Mouse (Mus musculus): ENCODE measurements around the gene Cadm4. TPM values are rescaled to one million over a fixed set of nuclear protein-coding genes. Genes with fewer than 3 reads are reported as not detected.
A peak's percentile ranks its signal among the peaks of the same experiment; 100 is the strongest.

The Cadm4 gene
- 10 to 100 TPM; 14.7 to 17.4 TPM for total RNA-seq (2021)
- long read RNA-seq, experiment 1, partial matches to known transcripts = 0 of 3 reads
- long read RNA-seq, experiment 1, other reads (novel, unspliced or antisense) = 0 of 3 reads
- long read RNA-seq, experiment 2, partial matches to known transcripts = 0 of 3 reads
- long read RNA-seq, experiment 2, other reads (novel, unspliced or antisense) = 1 of 3 reads

DNA sequence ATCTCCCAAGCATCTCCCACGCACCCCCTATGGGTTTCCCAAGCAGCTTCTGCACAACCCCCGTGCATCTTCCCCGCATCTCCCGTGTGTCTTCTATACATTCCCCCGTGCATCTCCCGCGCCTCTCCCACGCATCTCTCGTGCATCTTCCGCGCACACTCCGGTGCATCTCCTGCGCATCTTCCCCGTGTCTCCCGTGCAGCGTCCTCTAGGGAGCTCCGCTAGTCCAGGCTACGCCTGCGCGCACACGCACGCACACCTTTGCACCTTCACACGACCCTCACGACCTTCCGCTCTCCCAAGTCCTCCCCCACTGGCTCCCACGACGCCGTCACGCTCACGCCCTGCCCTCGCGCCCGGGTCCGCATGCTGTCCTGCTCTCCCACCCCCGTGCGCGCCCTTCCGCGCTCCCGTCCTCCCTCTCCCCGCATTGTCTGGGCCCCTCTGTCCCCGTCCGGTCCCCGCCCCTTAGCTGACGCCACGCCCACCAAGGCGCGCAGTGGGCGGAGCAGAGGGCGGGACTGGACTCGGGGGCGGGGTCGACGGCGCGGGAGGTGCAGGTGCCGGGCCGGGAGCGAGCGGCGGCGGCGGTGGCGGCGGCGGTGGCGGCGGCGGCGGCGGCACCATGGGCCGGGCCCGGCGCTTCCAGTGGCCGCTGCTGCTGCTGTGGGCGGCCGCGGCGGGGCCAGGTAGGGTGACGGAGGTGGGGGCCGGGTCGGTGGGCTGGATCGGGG is at the start of gene Cadm4:
Cadm4 (plus strand) TSS at position 550 of the 734 bp plus-strand sequence.
- peak; percentile 83 for DNase-seq

DNA sequence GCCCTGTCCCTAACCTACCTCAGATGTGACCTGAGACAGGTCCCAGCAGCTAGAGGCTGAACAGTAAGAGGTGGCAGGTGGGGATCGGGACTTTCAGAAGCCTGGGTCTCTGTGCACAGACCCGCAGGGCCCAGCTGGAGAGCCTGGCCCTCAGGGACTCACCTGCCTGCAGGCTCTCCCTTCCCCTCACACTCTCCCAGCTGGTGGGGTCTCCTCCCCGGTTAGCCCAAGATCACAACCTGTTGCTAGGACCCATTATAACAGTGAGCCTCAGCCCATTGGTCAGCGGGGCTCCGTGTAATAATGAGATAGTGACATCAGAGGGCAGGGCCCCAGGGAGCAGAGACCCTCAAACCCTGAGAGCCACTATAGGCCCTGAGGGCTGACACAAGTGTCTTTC is 46.5 kb upstream of the Cadm4 start:
- DNase-seq = no peak

DNA sequence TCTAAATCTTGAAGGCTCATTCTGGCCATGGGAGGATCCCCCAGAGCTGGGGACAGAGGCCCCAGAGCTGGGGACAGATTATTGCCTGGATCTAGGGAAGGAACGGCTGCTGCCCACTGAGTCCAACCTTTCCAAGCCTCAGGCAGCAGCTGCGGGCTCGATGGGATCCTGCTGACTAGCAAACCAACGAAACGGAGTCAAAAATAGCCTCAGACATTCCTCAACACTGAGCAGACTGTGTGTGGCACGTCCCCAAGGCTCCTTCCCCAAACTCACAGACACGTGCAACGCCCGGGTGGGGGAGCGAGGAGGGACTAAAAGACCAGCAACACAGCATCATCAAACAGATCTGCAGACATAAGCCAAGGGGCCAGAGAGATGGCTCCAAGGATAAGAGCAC is 43.8 kb upstream of the Cadm4 start:
- peak; percentile 59 for DNase-seq

DNA sequence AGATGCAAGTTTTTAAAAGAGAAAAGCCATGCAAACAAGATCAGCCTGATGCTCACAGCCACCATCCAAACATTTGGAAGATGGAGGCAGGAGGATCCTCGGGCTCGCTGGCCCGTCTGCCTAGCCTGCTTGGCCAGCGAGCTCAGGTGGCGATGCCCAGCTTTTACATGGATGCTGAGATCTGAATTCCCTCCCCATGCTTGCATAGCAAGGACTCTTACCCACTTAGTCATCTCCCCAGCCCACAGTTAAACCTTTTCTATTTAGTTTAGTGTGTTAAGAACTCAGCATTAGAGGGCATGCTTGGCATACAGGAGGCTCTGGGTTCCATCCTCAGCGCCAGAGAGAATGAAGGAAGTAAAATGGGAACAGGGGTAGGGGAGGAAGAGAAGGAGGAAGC is 42.6 kb upstream of the Cadm4 start:
- no peak for DNase-seq

DNA sequence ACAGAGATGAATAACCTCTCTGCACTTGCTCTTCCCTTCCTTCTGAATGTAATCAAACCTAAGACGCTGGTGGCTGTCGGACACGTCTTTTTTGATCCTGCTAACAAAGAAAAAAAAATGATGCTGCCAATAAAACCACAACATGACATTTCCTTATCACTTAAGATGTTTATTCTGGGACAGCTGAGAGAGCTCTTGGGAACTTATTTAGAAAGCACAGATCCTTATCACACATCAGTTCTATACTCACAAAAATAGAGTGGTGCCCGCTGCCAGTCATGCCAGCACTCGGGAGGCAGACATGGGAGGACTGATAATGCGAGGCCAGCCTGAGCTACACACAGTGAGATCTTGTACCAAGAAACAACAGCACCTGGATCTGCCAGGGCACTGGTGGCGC is 41.9 kb upstream of the Cadm4 start:
- DNase-seq = no peak

DNA sequence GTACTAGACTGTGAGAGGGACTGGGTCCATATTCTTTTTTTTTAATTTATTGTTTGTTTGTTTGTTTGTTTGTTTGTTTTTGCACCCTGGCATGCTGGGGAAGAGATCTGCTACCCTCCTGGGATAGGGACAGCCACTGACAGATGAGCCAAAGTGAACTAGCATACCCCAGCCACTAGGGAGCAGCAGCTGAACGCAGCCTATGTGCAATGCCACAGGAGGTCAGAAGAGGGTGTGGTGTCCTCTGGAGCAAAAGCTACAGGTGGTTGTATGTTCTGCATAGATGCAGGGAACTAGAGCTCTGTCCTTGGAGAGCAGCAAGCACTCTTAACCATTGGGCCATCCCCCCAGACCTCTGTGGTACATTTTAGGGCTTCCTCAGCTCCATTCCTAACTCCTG is 40.0 kb upstream of the Cadm4 start:
- peak; percentile 61 for DNase-seq

DNA sequence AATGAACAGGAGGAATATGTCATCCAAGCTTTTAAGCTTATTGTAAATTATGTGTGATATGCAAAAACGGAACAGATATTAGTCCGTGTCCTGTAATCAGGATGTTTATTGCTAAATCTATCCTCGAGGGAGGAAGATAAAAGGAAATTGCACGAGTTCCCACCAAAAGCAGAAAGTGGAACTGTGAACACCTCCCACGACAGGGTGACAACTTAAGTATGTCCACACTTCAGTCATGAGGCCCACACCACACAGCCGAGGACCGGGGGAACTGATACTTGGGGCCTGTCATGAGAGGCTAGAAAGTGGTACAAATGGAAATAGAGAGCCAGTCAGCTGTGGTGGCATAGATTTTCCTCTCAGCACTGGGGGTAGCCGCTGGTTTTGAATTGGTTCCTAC is 39.5 kb upstream of the Cadm4 start:
- no peak for DNase-seq

DNA sequence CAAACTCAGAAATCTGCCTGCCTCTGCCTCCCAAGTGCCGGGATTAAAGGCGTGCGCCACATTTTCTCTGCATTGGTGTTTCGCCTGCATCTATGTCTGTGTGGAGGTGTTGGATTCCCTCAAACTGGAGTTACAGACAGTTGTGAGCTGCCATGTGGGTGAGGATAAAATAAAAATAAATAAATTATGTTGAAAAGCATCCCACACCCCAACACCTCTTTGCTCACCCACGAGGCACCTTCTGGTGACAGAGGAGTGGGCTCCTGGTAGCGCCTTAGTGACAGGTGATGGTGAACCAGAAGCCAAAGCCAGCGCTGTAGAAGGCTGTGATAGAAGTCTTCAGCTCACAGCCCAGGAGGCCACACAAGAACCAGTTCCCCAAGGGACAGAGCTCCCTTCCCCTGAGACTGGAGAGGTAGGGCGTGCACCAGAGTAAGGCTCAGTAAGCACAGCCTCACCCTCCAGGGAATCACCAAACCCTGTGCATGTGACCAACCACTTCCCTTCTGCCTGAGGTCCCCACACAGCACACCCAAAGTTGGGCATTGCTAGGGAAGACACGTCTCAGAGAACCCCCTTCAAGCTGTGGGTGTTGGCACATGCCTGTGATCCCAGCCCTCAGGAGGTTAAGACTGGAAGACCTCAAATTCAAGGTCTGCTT is 36.4 kb upstream of the Cadm4 start:
- DNase-seq = no peak

DNA sequence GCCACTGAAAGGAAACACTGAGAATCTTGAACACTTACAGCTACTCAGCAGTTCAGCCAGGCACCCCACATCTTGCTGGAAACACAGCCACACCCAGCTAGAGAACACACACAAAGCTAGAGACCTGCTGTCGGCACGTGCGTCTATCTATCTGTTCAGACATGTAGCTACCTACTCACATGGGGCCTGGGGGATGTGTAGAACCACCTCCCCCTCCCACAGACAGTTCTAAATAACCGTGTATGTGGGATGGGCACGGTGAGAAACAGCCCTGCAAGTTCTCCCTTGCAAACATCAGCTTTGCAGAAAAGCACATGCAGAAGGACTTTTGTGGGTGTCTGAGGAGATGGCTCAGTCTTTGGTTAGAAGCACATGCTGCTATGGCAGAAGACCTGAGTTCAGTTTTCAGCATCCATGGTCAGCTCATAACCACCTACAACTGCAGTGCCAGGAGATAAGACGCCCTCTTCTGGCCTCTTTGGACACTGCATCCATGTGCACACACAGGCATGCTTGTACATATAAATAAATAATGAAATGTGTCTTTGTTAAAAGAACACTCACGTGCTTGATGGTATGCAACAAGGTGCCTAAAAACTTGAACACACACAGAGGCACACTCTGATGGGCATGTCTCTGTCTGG is 35.0 kb upstream of the Cadm4 start:
- no peak for DNase-seq

DNA sequence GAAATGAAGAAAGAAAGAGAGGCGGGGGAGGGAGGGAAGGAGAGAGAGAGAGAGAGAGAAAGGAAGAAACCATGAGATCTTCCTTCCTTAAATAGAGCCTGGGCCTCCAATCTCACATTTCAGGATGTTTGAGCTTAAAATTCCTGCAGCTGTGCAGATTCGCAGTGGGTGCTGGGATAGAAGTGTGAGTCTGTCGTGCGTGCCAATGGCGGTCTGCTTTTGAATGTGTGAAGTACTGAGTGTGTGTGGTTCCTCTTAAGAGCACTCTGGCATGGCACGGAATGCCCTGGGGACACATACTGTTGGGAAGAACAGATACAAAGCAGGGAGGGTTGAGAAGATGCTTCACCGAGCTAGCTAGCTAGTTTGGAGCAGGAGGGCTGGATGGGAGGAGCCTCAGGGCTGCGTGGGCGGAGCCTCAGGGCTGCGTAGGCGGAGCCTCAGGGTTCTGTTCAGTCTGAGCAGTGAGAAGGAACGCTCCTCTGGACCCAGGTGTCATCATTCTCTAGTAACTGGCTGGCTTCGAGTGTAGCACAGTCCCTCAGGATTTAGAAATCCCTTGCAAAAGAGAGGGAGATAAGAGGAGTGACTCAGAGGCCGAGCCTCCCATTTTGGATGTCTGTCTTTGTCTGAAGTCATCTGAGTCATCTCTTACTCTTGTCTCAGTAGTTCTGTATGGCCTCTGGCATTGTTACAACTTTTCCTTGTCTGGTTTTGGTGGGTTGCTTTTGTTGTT is 32.9 kb upstream of the Cadm4 start:
- no peak for DNase-seq

DNA sequence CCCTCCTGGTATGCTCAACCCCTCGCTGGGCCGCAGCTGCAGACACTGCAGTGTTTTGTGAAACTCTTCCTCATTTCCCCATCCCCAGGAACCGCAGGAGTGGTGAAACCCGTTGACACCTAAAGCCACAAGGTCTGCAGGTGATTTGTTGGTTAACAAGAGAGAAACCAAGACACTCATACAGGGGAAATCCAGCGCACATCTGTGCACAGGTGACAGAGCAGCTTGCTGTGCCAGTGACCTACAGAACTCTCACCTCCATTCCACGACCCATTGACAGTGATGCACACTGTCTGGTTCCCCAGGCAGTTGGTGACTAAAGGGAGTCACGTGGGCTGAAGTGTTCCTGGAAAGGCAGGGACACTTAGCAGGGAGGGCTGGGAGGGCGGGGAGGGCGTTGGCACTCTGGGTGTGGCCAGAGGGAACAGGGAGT is 31.2 kb upstream of the Cadm4 start:
- DNase-seq = no peak

DNA sequence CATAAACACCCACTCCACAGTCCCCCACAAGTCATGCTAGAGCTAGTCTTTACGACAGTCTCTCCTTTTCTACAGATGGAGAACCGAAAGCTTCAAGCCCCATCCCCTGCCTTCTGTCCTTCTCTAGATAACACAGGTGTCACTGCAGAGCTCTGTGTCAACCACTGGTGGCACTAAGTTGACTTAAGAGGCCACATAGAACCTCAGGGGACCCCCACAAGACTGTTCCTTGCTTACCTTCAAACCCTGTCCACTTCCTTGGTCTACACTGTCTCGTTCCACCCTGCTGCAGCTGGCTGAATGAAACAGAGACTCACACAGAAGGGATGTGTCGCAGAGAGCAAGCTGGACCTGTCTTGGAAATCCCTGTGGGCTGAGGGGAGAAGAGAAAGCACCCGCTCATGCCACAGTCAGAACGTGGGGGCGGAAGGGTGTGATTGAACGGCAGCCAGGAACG is 29.9 kb upstream of the Cadm4 start, which contains the start of gene Irgc1:
Irgc1 (minus strand) TSS at position 443 of the 457 bp plus-strand sequence.
- DNase-seq = no peak

DNA sequence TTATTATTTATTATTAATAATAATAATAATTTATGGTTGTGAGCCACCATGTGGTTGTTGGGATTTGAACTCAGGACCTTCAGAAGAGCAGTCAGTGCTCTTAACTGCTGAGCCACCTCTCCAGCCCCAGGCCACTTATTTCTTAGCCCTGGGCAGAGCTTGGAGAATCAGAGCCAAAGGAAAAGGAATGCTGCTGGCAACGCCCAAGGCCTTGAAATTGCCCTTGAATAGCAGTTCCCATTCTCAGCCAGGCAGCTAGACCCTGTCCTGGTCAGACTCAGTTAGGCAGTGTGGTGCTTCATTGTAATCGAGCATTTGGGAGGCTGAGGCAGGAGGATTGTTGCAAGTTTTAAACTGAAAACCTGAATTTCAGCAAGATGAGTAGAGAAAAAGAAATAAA is 27.6 kb upstream of the Cadm4 start:
- DNase-seq = no peak

DNA sequence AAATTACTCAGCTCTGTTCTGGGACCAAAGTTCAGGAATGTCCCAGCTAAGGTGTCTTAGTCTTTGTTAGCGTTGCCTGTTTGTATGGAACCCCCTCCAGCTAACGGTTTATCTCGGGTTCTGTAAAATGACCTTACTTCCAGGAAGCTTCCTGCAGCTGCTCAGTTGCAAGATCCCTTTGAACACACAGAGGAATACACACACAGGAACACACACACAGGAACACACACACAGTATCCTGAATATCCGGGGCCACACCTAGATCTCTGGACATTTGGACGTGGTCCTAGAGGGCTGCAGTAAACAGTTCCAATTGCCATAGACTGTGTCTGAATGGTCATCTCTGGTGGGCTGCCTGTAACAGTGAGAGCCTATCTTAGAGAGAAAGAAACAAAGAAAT is 26.1 kb upstream of the Cadm4 start:
- DNase-seq = no peak

DNA sequence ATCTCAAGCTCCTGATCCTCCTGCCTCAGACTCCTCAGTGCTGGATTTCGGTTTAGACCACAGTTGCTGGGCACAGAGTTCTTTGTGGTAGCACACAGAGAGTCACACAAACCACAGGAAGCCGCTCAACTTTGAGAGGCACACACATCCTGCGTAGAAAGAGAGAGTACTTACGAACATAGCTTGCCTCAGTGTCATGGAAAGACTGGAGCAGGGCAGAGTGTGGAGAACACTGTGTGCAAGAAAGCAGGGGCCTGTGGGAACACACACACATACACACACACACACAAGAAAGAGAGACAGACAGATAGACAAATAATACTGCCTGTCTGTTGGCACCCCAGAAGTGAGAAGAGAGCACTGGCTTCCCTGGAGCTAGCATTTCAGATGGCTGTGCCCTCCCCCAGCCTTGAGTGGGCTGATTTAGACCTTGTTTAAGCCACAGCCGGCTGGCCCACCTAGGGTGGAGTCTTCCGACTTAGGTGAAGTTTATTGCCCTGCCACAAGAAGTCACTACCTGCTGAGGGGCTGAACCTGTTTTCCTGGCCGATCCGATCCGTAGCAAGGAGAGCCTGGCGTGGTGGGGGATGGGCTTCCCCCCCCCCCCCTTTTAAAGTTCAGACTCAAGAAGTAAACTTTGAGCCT is 24.0 kb upstream of the Cadm4 start:
- no peak for DNase-seq

DNA sequence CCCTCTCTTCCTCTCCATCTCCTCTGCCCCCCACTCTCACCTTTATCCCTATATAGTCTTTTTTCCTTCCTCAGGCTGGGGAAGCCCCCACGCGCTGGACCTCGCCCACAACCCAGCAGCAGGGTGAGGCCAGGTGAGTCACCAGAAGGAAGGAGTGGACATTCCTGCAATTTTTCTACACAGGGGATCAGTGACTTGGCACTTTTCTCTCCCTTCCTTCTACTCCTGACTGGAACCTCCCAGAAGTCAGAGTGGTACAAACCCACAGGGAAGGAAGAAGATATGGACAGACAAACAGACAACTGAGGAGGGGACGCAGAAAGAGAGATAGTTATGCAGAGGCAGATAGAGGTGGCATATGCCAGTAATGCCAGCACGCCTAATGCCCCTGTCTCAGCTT is 22.4 kb upstream of the Cadm4 start:
- no peak for DNase-seq

DNA sequence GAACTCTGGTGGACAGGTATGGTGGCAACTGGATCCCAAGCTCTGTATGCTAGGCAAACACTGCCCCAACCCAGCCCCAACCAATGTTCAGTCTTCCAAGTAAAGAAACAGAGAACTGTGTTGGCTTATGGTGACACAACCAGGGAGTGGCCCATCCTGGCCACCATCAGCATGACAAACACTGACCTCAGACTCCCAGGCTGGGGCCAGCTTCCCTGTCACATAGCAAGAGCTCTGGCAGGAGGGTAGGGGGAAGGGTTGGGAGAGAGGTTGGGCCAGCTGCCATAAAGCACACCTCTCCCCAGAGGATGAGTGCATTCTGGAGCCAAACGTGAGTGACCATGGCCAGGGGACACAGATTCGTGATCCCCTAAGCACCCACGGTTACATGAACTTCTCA is 22.0 kb upstream of the Cadm4 start:
- DNase-seq = peak; percentile 21

DNA sequence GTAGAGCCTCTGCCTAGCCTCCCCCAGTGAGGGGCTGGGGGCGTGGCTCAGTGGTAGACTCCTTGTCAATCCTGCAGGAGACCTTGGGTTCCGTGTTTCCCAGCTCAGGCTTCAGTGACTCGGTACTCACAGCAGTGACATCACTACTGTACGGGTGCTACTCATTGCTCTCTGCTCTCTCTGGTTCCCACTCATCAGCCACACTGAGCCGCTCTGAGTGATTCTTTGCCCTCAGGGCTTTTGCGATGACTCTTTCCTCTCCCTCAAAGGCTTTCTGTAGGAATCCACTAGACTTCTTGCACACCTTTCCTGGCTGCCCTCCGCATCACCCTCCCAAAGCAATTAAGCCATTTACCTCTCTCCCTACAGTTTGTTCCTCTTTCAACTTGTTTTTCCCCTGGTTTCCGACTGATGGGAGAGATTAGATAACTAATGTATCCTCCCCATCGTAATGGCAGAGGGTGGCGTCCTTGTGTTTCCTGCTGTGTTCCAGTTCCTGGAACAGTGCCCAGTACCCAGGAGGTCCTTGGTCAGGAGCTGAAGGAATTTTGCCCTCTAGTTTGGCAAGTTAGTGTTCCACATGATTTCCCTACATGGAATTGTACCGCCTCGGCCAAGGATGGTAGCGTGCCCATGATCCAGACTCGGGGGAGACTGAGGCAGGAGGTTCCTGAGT is 20.3 kb upstream of the Cadm4 start:
- no peak for DNase-seq

DNA sequence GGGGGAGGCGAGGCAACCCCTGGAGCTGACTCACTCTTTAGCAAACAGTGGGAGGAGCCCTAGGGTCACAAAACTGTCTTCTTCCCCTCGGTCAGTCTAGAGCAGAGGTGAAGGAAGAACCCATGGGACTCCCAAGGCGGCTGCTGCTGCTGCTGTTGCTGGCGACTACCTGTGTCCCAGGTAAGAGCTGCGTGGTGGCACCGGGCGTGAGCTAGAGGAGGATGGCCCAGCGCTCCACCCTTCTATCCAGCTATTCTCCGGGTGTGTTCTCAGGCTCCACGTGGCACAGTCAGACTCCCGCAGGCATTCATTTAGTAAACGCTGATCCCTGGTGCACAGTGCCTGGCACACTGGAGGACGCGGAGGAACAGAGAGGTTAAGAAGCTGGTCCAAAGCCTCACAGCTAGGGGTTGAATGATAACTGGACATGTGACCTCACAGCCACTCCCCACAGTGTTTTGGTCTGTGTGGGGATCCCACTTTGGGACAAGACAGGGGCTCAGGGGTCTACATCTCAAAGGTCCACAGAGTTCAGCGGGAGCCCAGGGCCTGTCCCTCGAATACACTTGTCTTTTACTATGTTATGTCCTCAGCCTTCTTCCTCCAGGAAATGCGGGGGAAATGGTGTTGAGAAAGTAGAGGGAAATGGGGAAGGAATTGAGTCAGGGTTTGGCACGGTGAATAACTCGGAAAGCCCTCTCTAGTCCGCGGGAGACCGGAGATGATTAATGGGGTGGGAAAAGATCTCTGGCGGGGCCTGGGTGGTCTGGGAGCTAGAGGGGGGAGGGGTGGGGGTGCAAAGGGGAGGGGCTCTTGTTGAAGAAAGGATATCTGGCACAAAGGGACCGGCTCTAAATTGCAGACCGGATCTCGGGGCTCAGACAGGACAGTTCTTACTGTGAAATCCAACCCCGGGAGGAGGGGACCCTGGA is 19.2 kb upstream of the Cadm4 start, which contains the start of gene Plaur:
Plaur (plus strand) TSS at position 97 of the 932 bp plus-strand sequence.
- no peak for DNase-seq

DNA sequence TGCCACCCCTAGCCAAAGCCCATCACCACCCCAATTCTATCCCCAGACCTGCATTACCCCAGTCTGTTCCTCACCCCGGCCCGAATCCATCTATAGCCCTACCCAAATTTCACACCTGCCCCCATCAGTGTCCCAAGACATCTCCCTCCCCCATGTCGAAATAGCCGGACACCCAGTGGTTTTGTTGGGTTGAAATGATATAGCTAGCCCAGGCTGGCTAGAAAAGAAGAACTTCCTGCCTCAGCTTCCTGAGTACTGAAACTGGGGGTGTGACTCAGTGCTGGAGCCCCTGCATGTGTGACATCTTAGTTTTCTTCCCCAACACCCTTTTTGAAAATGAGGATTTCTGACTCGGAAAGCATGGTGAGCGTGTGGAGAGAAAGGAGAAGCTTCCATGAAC is 15.0 kb upstream of the Cadm4 start:
- no peak for DNase-seq

Measured in gastrocnemius, postnatal 10 days (tissue).